Mouse (Mus musculus) A20 (cell line): ENCODE data around the gene Hyou1.
"Not testable (repeated sequence)": the region's sequence is repeated elsewhere in the genome, so short reads cannot be mapped to it uniquely, and the experiment has no call there.

Experiments
- DNase-seq: peaks from one replicate; pipeline ENCODE4 v3.0.0-alpha.2; 2011; ENCODE audit warnings: low read depth, low spot score

Gene Hyou1

DNA sequence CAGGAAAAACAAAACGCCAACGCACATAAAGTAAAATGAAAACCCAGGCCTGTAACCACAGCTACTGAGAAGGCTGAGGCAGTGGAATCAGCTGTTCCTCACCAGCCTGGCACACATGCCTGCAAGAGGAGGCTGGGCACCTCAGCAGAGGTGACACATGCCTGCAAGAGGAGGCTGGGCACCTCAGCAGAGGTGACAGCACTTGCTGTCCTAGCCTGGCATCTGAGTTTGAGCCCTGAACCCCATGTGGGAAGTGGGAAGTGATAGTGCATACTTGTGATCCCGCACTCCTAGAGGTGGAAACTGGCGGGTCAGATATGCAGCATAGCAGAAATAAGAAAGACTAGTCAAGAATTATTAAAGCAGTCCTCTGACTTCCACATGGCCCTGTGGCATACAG, 27.9 kb upstream of the Hyou1 start:
- no peak for DNase-seq

GRCm38 (mm10) chr9:44352337-44352736, 27.0 kb upstream of the Hyou1 start:
- no peak for DNase-seq

- no peak for DNase-seq
These were observed 26.1 kb upstream of the Hyou1 start for GRCm38 (mm10) chr9:44353142-44353541.

DNA sequence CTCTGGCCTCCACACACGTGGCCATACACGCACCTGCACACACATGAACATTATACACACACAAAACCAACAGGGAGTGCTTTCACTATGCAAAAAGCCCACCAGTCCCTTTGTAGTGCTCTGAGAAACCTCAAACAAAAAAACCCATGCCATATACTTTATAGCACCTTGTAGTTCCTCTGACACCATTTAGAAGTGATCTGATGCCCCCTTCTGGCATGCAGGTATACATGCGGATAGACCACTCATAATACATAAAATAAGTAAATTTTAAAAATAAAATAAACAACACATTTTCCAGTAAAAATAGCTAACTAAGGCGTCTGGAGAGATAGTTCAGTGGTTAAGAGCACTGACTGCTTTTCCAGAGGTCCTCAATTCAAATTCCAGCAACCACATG, 22.1 kb upstream of the Hyou1 start:
- DNase-seq = peak; percentile 63

DNA sequence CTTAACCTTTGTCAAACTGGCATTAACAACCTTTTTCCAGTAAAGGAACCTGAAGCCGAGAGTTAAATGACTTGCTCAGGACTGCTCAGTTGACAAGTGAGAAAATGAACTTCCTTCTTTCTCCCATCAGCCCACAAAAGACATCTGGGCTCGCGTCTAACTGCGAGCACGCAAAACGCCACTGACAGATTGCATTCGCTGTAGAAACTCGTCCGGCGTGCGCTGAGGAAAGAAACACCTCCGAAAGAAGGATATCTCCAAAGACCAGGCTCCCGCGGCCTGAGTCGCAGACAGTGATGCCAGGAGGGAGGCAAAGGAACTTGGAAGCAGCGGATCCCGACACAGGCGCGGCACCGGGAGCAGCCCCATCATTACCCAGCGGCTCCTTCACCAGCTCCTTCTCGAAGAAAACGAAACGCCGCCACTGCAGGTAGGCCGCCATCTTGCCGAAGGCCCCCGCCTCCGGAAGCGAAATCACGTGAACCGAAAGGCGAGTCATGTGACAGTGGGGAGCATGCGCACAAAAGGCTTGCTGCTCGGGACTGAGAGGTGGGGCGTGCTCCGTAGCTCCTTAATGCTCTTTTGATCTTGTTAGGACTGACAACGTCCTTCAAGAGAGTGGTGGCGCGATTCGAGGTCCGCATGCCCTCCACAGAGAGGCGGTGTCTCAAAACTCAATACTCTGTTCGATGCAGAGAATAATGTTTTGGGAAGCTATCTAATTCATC, 17.9 kb upstream of the Hyou1 start, which contains the start of gene Vps11:
Gene Vps11, minus strand, starts transcription at position 481 of the 728 bp plus-strand sequence.
- DNase-seq = peak; percentile 98

DNA sequence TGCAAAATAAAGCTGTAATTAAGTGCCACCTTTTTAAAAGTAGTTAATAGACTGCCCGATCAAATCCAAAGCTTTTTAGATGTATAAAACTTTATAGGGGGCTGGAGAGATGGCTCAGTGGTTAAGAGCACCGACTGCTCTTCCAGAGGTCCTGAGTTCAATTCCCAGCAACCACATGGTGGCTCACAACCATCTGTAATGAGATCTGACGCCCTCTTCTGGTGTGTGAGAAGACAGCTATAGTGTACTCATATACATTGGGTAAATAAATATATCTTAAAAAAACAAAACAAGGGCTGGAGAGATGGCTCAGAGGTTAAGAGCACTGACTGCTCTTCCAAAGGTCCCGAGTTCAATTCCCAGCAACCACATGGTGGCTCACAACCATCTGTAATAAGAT, 17.4 kb upstream of the Hyou1 start:
- not testable (repeated sequence) for DNase-seq

GRCm38 (mm10) chr9:44364480-44364879, 14.8 kb upstream of the Hyou1 start:
- DNase-seq = peak; percentile 76

- DNase-seq = no peak
These were observed 5.9 kb upstream of the Hyou1 start for GRCm38 (mm10) chr9:44373386-44373785.

DNA sequence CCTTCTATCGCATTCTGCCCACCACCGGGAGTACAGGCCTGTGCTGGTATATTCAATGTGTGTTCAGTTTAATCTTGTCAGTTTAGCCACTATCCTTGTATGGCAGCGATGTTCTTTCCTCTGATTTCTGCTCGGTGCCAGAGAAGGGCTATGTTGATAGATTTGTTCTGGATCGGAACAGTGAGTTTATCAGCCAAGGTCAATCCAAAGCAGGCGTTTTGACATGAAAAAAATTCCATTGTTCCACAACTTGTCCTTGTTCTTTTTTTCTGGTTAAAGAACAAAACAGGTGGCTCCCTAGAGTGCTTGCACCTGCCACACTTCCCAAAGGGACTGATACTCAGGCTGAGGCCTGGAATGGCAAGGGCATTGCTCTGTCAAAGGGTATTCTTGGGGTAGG, 3.1 kb upstream of the Hyou1 start:
- no peak for DNase-seq

DNA sequence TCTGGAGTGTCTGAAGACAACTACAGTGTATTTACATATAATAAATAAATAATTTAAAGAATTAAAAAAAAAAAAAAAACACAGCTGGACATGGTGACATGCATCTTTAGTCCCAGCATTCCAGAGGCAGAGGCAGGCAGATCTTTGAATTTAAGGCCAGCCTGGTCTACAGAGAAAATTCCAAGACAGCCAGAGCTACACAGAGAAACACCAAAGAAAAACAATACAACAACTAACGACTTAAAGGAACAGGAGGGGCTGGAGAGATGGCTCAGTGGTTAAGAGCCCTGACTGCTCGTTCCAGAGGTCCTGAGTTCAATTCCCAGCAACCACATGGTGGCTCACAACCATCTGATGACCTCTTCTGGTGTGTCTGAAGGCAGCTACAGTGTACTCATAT, 2.0 kb upstream of the Hyou1 start:
- peak; percentile 24 for DNase-seq

- peak; percentile 59 for DNase-seq
These were observed 1.0 kb upstream of the Hyou1 start for GRCm38 (mm10) chr9:44378153-44378730.

GRCm38 (mm10) chr9:44379862-44380261, 572 bp downstream of the Hyou1 start:
- DNase-seq = no peak

GRCm38 (mm10) chr9:44384596-44384995, 5.3 kb downstream of the Hyou1 start:
- no peak for DNase-seq

DNA sequence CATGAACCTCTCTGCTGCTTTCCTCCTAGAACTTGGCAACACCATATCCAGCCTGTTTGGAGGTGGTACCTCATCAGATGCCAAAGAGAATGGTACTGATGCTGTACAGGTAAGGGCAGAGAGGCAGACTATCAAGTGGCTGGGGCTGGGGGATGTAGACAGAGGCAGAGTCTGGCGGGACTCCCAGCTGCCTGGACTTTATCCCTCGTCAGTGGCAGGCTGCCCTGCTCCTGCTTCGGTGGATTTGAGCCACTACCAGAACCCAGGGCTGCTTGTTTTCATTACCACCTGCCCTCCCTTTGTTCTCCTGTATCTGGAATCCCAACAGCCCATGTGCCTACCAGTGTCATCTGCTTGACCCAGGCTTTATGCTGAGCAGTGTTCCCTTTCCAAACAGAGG, 7.9 kb downstream of the Hyou1 start:
- DNase-seq = no peak

DNA sequence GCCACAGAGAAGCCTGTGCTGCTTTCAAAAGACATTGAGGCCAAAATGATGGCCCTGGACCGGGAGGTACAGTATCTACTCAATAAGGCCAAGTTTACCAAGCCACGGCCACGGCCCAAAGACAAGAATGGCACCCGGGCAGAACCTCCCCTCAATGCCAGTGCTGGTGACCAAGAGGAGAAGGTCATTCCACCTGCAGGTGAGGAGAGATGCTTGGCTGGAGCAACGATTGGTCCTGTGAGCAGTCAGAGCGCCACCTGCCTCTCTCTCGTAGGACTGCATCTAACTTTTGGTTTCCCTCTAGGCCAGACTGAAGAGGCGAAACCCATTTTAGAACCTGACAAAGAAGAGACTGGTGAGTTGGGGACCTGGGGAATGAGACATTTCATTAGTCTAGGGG, 10.0 kb downstream of the Hyou1 start:
- peak; percentile 67 for DNase-seq

GRCm38 (mm10) chr9:44391466-44391865, 12.2 kb downstream of the Hyou1 start:
- DNase-seq = peak; percentile 60

DNA sequence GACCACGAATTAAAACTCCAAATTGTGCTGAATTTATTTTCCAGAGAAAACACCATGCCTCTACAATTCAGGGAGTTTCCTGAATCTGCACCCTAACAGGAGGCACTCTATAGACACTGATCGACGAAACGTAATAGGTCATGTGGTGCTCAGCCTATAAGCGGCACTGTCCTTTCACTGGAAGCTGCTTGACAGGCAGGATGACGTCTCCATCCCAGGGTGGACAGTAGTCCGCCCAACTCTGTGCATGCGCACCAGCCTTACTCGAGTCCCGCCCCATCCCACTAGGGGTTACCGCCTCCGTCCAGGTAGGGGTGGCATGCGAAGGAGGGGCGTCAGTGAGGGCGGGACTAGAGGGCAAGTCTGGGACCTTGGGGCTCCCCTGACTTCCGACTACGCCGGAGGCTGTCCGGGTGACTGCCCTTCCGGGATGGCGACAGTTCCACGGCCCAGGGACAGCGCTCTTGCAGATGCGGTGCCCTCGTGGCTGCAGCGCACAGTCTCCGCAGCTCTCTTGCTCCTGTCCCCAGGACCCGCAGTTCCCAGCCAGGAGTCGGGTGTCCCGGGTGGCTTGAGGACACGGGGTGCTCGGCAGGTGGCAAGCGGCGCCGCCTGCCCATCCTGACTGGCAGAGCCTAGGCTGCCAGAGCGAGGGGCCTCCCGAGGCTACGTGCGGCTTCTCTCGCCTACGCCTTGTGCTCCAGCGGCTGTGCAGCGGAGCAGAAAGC, 17.6 kb downstream of the Hyou1 start, which contains the start of gene Slc37a4:
Gene Slc37a4, plus strand, starts transcription at position 169 of the 728 bp plus-strand sequence.
- DNase-seq = peak; percentile 100

DNA sequence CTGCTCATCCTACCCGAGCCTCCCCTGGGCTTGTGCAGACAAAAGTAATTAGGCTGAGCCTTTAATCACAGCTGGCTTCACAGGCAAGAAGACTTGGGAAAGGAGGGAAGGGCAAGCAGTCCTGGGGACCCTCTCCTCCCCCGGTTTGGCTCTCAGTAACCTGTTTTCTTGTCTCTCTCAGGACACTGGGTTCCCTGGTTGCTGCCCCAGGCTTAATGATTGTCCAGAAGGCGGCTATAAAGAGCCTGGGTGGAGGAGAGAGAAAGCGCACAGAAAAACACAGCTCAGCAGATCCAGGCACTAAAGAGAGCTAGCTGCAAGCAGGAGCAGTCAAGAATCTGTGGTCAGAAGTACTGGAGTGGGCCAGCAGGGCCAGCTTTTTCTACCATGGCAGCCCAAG, 18.8 kb downstream of the Hyou1 start:
- peak; percentile 67 for DNase-seq

DNA sequence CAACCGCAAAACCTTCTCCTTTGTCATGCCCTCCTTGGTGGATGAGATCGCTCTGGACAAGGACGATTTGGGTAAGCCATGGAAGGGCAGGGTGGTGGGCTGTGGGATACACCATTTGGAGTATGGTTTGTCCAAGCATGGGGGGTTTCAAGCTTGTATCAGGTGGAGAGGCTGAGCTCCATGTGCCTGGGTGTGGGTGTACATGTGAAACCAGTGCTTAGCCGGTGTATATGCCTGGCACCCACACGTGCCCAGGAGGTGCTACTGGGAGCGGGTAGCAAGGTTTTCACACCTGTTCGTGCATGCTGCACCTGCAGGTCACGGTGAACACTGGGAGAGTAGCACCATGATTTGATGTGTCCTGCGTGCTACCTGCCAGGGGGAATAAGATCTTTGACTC, 19.3 kb downstream of the Hyou1 start:
- no peak for DNase-seq

DNA sequence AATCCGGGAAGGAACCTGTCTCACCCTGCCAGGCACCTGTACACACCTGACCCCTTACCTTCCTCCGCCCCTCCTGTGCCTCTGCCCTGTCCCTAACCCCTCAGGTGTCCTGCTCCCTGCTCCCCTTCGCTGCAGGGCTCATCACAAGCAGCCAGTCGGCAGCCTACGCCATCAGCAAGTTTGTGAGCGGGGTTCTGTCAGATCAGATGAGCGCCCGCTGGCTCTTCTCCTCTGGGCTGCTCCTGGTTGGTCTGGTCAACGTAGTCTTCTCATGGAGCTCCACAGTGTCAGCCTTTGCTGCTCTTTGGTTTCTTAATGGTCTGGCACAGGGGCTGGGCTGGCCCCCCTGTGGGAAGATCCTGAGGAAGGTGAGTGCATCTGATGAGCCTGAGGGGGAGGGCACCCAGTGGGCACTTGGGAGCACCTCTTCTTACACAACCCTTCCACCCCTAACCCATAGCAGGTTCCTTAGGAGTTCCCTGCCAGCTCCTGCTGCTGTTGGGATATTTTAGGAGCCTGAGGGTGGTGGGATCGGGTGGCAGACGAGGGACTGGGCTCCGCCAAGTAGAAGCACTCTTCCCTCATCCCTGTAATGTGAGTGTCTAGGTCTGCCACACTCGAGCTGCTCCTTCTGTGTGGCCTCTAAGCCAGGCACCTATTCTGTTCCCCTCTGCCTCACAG, 20.0 kb downstream of the Hyou1 start:
- DNase-seq = peak; percentile 61

DNA sequence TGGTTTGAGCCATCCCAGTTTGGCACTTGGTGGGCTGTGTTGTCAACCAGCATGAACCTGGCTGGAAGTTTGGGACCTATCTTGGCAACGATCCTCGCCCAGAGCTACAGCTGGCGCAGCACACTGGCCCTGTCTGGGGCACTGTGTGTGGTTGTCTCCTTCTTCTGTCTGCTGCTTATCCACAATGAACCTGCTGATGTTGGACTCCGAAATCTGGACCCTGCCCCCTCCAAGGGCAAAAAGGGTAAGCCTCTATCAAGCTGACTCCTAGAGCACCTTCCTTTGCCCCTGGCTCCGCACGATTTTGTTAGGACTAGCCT, 20.5 kb downstream of the Hyou1 start:
- no peak for DNase-seq

DNA sequence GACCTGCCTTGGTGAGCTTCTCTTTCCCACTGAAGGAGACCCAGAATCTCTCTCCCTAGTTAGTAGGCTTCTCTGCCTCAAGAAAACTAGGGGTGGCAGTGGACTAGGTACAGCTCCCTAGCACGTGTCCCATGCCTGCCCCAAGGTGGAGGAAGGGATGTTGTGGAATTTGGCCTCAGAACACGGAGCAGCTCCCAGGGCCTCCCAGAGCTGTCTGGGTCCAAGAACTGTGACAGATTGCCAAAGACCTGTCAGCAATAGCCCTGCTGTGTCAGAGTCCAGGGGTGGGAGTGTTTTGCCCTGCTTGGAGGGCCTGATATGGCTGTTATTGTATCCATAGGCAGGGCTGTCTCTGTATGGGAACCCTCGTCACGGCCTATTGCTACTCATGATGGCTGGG, 21.8 kb downstream of the Hyou1 start:
- DNase-seq = no peak
